Mouse (Mus musculus) bone marrow, adult 2 months (tissue): ENCODE results near the gene Dll1. TPM values are rescaled to one million over a fixed set of nuclear protein-coding genes. Genes with fewer than 3 reads are reported as not detected.

Experiments
- H3K27ac ChIP-seq: fragments of 200-500 bp; 2 replicates; pipeline ENCODE4 v1.5.1; 2012; ENCODE audit warnings: low read depth, mild to moderate bottlenecking, control low read depth, inconsistent platforms, low read length; ENCODE audit not compliant: control insufficient read depth, poor library complexity, insufficient read depth
- H3K4me1 ChIP-seq: fragments of 200-500 bp; 2 replicates; pipeline ENCODE4 v1.6.1; 2011; ENCODE audit warnings: low read length; ENCODE audit not compliant: control insufficient read depth, insufficient read depth
- H3K4me3 ChIP-seq: fragments of 200-500 bp; replicated peaks from 2 replicates; pipeline ENCODE3; 2011; ENCODE audit warnings: mild to moderate bottlenecking, low read depth, low read length, control low read depth; ENCODE audit not compliant: control insufficient read depth
- CTCF ChIP-seq: fragments of 200-500 bp; IDR thresholded peaks from 2 replicates; pipeline ENCODE4 v1.5.1; 2011; ENCODE audit warnings: low read length, control low read depth; ENCODE audit not compliant: control insufficient read depth, insufficient read depth
- POLR2A ChIP-seq: fragments of 200-500 bp; IDR thresholded peaks from 2 replicates; pipeline ENCODE4 v1.6.1; 2011; ENCODE audit warnings: low read depth, mild to moderate bottlenecking, control low read depth, low read length, borderline replicate concordance; ENCODE audit not compliant: control insufficient read depth
- WGBS: fragments of 180-500 bp; shearing (Covaris S2); methylation state at CpG from one replicate; pipeline ENCODE4 v1.1.7; 2018; 5-methylcytosine and 5-hydroxymethylcytosine counted together
- polyA plus RNA-seq: library from polyadenylated mRNA; stranded (reverse); fragments of >200 nt; gene quantifications from 2 replicates; pipeline ENCODE4 v1.2.4, GENCODE M21; 2011; ENCODE audit warnings: low replicate concordance; ENCODE audit not compliant: missing spikeins, insufficient read depth, insufficient read length

The Dll1 gene
- polyA plus RNA-seq, 1 experiment, result 3.0 TPM

DNA sequence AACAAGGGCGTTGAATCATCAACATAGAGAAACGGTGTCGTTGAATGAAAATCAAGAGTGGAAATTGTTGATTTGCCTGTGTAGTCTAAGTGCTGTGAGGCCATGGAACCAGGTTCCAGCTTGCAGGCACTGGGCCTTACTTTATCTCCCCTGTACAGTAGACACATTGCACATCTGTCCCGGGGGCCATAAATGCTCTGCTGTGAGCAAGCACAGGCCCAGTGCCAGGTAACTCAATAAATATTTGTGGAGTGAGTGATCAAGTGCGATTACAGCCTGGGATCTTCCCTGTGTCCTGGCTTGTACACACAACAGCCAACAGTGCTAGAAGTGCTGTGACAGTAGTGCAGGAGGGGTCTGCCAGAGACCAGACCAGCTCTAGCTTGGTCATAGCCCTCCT lies 20.1 kb downstream of the Dll1 start:
- Histone ChIP-seq H3K27ac (no peak overlapping the region), H3K4me1 (no peaks in the 10 kb centered on the region; the same call in 1 of the 2 replicates), H3K4me3 (no peak overlapping the region)
- TF ChIP-seq POLR2A (no peak), CTCF (no peak)
- WGBS, result 86% methylated on average over 5 of the region's 5 CpGs

DNA sequence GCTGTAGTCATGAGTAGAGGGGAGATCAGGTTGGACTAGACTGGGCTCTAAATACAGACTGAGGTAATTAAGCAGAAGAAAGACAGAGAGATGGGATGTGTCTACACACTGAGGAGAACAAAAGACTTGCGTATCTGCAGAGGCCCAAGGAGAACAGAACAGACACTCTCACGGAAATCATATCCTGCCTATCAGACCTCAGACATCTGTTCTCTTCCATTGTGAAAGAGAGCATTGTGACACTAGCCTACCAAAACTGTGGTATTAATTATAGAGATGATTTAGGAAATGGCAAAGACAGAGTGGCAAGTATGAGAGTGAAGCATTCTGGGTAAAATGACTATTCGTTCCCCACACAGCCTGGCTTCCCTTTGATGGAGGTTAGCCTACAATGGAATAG lies 21.6 kb downstream of the Dll1 start:
- Histone ChIP-seq H3K4me1 (no peaks in the 10 kb centered on the region; the same call in 1 of the 2 replicates), H3K27ac (no peak overlapping the region), H3K4me3 (no peak overlapping the region)
- WGBS, result 50% methylated on average over 3 of the region's 3 CpGs
- TF ChIP-seq CTCF (no peak), POLR2A (no peak)

DNA sequence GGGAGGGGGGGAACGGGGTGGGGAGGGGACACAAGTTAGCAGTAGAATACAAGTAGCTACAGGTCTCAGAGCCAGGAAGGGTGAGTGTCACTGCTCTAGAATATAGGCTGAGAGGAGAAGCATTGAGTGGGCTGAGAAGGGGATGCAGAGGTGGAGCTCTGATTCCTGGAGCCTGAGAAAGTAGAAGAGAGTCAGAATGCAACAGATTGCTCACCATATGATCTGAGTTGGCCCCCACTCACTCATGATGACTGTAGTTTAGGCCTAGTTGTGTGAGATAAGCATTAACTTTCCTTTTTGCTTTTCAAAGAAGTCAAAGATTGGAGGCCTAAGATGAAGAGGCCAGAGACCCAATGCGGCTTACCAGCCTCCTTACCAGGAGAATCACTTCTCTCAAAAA lies 22.7 kb downstream of the Dll1 start:
- H3K4me1 ChIP-seq, result no peaks in the 10 kb centered on the region; the same call in 1 of the 2 replicates
- WGBS, result 82% methylated on average over 2 of the region's 2 CpGs
- H3K4me3 ChIP-seq, result no peak overlapping the region
- no peak overlapping the region for H3K27ac ChIP-seq
- no peak for TF ChIP-seq CTCF
- TF ChIP-seq POLR2A, result no peak

DNA sequence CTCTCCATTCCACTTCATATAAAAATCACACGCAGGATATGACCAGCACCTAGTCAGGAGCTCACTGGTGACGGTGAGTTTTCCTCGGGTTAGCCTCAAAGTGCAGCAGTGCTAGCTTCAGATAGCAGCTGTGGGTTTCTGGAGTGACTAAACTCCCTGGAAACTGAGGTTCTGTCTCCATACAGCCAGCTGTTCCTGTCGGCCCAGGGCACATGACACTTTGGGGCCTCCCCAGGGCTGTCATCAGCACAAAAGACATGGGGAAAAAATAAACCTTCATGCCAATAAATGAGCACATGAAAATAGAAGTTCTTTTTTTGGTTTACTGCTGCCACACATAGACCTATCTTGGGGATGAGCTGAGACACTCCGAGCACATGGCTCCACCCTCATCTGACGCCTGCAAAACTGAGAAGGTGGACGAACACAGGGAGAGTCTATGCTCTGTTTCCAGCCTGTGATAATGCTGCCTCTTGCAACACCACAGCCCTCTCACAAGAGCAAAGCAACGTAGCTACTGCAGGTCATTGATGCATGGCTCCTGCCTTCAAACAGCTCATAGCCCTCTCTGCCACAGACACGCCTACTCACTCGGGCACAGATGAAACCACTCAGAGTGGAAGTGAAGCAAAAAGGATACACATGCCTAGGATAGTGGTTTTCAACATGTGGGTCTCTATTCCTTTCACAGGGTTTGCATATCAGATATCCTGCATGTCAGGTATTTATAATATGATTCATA lies 23.6 kb downstream of the Dll1 start:
- 37% methylated on average over 10 of the region's 10 CpGs for WGBS
- H3K4me3 ChIP-seq, result no peak overlapping the region
- no peaks in the 10 kb centered on the region; the same call in 1 of the 2 replicates for H3K4me1 ChIP-seq
- TF ChIP-seq CTCF (no peak), POLR2A (no peak)
- H3K27ac ChIP-seq, result no peak overlapping the region

DNA sequence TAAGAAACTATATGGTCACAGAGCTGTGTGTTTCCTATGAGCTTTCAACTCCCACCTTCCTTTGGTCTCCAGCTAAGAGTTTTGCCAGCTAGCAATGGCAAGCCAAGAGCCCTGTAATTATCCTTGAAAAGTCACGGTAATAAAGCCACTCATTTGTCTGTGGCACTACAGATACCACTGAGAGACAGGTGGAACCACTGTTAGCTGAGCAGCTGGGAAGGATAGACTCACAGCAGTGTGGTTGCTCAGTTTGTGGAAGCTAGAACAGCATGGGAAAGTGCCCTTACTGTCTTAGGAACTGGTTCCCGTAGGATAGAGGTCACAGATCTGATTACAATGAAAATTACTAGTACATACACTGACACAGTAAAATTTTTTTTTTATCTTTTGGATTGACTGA lies 26.5 kb downstream of the Dll1 start:
- Histone ChIP-seq H3K4me1 (no peaks in the 10 kb centered on the region; the same call in 1 of the 2 replicates), H3K27ac (no peak overlapping the region), H3K4me3 (no peak overlapping the region)
- TF ChIP-seq CTCF (no peak), POLR2A (no peak)
- WGBS, result 71% methylated on average over 2 of the region's 2 CpGs

DNA sequence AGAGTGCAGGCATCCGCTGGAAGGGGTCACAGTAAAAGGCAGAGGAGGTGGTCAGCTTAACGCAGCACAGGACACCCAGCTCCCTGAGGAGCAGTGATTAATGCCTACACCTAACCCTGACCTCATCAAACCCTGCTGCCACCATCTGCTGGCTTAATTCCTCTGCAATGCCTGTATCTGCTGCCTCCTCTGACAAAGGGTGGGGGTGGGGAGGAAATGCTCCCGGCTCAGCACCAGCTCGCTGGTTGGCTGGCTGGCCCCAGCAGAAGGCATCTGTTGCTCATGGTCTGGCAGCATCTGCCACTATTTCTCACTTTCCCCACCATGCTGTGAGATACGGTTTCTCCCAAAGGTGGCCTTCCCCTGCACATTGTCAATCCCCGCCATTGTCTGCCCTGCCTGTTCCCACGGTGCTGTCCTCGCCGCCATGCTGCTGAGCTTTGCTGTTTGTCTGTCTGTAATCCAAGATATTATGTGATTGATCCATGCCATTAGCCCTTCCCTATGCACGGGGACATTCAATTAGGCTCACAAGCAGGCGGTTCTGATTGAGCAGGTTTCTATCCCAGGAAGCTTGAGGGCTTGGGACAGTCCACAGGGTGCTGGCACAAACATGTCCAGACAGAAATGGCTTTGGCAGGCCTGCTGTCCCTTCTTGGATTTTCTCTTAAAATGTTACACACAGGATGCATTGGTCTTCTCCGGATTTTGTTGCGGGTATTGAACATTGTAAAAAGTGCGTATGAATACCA lies 33.4 kb downstream of the Dll1 start:
- no peak overlapping the region for H3K27ac ChIP-seq
- 75% methylated on average over 14 of the region's 14 CpGs for WGBS
- no peak overlapping the region for H3K4me3 ChIP-seq
- TF ChIP-seq POLR2A (no peak), CTCF (no peak)
- no peaks in the 10 kb centered on the region for H3K4me1 ChIP-seq

DNA sequence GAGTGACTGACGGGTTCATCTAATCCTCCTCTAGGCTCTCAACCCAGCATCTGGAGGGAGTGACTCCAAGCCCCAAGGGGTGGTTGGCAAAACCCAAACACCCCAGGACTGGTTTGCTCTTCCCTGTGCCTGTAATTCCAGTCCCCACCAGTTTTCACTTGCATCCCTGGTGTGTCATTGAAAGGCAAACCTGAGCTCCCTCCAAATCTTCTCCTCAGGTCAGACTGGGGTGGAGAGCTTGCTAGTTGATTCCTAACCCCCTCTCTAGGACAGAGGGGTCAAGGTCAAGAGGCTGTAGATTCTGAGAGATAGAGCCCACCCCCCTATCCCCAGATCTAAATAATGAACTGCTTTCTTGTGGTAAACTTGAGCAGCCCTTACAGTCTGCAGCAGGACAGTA lies 38.8 kb downstream of the Dll1 start:
- Histone ChIP-seq H3K4me1 (no peaks in the 10 kb centered on the region), H3K27ac (no peak overlapping the region), H3K4me3 (no peak overlapping the region)
- TF ChIP-seq POLR2A (no peak), CTCF (no peak)
- WGBS, result 72% methylated on average over 1 of the region's 1 CpGs

DNA sequence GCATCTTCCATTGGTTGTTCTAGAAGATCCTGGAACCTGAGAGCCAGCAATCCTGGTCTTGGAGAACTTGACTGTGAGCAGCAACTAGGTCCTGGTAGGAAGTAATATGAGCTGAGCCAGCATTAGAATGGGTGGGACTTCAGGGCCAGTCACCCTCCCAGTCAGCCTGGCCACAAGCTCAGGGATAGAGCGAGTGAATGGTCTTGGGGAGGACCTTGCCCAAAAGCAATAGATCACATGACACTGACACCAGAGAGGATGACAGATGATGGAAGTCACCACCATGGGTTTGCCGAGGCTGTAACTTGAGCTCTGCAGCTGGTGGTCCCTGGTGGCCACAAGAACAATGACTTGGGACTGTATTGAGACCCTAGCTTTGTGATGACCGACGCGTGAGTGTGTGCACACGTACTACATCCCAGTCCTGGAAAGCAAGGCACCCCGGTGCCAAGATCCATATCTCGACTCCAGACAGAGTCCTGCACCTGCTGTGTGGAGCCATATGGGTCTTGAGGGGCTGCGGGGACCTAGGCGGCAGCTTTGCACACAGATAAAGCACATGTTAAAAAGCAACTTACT lies 46.8 kb downstream of the Dll1 start:
- 89% methylated on average over 10 of the region's 10 CpGs for WGBS
- Histone ChIP-seq H3K4me1 (no peaks in the 10 kb centered on the region), H3K4me3 (no peak overlapping the region), H3K27ac (no peak overlapping the region)
- no peak for TF ChIP-seq POLR2A
- TF ChIP-seq CTCF, result no peak
